Comparison of ENCODE assay signal across 15 mouse cellular contexts in genomic region chr1:103621984-103622383, GRCm38 (mm10).
"Had no signal": no experiment of that assay in that cellular context is flagged by ENCODE, and none has a peak within 500 bp of the region (broad histone marks: within the 10 kb centered on the region; RNA-seq: fewer than 3 reads in every experiment).

No protein-coding gene starts in this region.

- H3K36me3 ChIP-seq: neural tube, embryonic 12.5 days; stomach, embryonic 15.5 days had no signal

- H3K27me3 ChIP-seq: neural tube, embryonic 12.5 days; stomach, embryonic 15.5 days had no signal

- H3K9ac ChIP-seq: neural tube, embryonic 12.5 days; stomach, embryonic 15.5 days had no signal

- H3K27ac ChIP-seq: neural tube, embryonic 12.5 days; stomach, embryonic 15.5 days; stomach, postnatal 0 days had no signal

- H3K4me3 ChIP-seq: neural tube, embryonic 12.5 days; stomach, embryonic 15.5 days had no signal

- H3K4me1 ChIP-seq: neural tube, embryonic 12.5 days; stomach, embryonic 15.5 days had no signal

- H3K4me2 ChIP-seq: neural tube, embryonic 12.5 days; stomach, embryonic 15.5 days had no signal

- H3K9me3 ChIP-seq: neural tube, embryonic 12.5 days; stomach, embryonic 15.5 days had no signal

- DNase-seq: retina, postnatal 1 day; right cerebral cortex, adult 18-20 months; right cerebral cortex, postnatal 14 days; right cerebral cortex, postnatal 25 days; right cerebral cortex, postnatal 4 days; spleen, adult 18-20 months; thymus, adult 18-20 months; thymus, adult 2 months; thymus, postnatal 14 days; thymus, postnatal 25 days; thymus, postnatal 36 days; thymus, postnatal 4 days had no signal
